Mouse (Mus musculus) kidney, adult 2 months (tissue): ENCODE results near the gene Ficd.

ENCODE experiments used
- CTCF ChIP-seq: fragments of 200-500 bp; conservative IDR thresholded peaks from 2 replicates; pipeline ENCODE4 v1.5.1; 2011; ENCODE audit warnings: low read depth, mild to moderate bottlenecking, control low read depth, low read length, moderate library complexity, mixed read lengths; ENCODE audit not compliant: insufficient read depth, insufficient read length
- POLR2A ChIP-seq: fragments of 200-500 bp; IDR thresholded peaks from one replicate; pipeline ENCODE4 v1.6.1; 2011; ENCODE audit warnings: low read depth, low read length, control low read depth

DNA sequence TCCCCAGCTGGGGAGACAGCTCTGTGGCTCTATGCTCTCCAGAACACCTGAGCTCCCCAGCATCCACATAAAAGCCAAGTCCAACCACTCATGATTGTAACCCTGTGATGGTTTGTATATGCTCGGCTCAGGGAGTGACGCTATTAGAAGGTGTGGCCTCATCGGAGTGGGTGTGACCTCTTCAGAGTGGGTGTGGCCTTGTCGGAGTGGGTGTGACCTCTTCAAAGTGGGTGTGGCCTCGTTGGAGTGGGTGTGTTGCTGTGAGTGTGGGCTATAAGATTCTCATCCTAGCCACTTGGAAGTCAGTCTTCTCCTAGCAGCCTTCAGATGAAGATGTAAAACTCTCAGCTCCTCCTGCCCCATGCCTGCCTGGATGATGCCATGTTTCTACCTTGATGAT, 48.1 kb upstream of the Ficd start:
- TF ChIP-seq POLR2A (no peak), CTCF (no peak)
